Mouse (Mus musculus): ENCODE data around the gene Igf1.

The Igf1 gene

GRCm38 (mm10) chr10:87858013-87858806, at the start of gene Igf1:
Gene Igf1, plus strand, starts transcription at chr10:87858265.
- no peak for DNase-seq (ENCODE audit: low read depth, low spot score)

DNA sequence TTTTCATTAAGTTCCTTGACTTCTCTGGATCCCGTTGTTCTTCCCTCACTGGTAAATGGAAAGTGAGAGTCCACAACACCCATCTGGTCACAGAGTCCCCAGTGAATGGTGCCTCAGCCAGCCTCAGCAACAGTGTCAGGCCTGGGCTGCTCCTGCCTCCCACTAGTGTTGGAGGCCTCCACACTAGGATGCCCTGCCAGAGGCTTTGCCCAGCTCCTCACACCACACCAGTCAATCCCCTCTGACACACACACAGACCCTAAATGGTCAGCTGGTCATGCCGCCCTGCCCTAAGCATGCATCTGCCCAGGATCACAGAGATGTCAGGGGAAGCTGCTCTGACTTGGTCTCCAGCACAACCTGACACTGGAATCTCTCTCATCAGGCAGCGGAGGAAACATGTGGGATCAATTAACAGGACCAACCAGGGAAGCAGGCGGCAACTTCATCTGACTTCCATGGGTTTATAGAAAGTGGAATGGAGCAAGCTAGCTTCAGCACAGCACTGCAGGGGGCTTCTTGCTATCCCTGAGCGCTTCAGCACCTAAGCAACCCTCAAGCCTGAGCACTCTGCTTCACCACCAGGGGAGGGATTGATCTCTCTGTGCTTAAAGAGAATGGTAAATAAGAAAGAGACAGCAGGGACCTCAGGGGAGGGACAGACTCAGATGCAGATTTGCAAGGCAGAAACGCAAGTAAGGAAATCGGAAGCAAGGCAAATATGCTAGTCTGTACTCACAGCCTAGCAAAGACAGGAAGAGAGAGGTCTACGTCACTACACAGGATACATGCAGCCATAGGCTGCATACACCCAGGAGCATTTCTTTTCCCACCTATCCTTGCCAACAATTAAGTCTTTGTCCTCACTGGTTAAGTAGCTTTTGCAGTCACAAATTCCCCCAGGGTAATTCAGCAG, 45.6 kb upstream of the Igf1 start:
- DNase-seq (ENCODE audit: low read depth, low spot score): no peak

- DNase-seq (ENCODE audit: low read depth, low spot score): no peak
Observed at GRCm38 (mm10) chr10:87813073-87813590, 44.9 kb upstream of the Igf1 start.

DNA sequence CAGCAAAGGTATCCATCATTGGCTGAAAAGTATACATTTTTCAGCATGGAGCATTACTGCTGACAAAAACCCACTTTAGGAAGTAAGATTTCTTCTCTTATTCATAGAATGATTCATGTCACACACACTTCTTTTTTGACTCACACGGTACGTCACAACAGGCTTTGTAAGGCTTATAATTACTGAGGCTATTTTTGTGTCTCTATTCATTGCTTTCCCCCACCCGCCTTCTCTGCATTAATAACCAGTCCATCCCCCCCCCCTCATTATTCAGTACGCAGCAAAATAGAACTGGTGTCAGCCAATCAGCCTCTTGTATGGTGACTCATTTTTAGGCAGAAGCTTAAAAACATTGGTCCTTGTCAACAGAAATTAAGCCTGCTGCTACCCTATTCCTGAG, 41.2 kb upstream of the Igf1 start:
- DNase-seq (ENCODE audit: low read depth, low spot score): no peak

- DNase-seq (ENCODE audit: low read depth, low spot score): no peak
Observed at GRCm38 (mm10) chr10:87817786-87818185, 40.3 kb upstream of the Igf1 start.

GRCm38 (mm10) chr10:87821906-87822305, 36.2 kb upstream of the Igf1 start:
- DNase-seq (ENCODE audit: low read depth, low spot score): no peak

DNA sequence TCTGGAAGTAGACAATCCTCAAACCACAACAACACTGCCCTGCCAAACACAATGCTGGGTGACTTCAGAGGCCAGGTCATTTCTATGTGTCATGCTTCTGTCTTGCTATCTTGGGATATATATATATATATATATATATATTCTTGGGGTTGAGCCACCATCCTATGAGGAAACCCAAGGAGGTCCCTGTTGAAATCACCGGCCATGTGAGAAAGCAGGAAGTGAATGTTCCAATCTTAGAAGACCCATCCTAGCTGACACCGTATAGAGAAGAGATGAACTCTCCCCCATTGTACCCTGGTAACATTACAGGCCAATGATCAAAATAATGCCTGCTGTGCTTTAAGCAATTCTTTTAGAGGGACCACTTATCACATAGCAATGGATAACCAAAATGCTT, 28.1 kb upstream of the Igf1 start:
- DNase-seq (ENCODE audit: low read depth, low spot score): no peak

GRCm38 (mm10) chr10:87830639-87831038, 27.4 kb upstream of the Igf1 start:
- no peak for DNase-seq (ENCODE audit: low read depth, low spot score)

DNA sequence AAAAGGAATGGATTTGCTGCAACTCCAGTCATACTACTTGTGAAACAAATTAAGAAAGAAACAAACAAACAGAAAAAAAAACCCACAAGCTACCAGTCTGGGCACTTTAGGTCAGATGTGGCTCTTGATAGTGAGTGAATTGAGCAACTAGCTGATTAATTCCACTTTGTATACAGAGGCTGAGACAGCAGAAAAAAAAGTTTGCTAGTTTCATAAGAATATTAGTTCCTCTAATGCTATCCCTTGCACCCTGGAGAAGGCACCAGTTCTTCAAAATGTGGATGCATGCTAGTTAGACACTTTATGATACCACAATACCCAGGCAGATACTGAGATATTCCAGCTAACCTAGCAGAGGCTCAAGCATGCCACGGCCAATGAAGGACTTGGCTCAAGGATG, 26.0 kb upstream of the Igf1 start:
- DNase-seq (ENCODE audit: low read depth, low spot score): no peak

DNA sequence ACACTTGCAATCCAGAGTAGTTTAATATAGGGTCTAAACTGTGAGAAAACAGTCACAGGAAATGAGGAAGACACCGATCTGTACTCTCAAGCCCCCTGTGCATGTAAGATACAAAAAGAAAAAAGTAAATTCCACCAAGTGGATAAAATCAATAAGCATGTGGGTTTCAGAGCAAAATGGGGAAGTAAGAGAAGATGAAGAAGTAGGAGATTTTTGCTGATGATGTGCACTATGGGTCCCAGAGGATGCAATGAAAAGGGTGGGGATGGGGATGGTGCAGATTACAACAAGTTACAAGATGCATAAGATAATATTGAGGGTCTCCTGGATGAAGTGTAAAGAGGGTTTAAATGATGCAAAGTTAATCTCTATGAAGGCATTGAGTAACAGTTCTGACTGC, 18.6 kb upstream of the Igf1 start:
- DNase-seq (ENCODE audit: low read depth, low spot score): no peak

DNA sequence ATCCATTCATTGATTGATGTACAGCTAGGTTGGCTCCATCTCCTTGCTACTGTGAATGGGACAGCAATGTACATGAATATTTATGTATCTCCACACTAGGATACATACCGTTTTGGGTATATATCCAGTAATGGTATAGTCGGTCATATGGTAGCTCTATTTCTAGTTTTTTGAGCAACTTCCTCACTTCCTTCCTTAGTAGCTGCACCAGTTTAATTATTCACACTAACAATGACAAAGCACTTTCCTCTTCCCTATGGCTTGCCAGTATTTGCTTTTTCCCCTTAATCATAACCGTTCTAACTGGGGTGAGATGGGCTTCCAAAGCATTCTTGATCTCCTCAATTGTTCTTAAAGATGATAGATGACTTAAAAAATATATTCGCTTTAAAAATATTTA, 15.6 kb upstream of the Igf1 start:
- DNase-seq (ENCODE audit: low read depth, low spot score): no peak

GRCm38 (mm10) chr10:87844917-87845552, 13.0 kb upstream of the Igf1 start:
- DNase-seq (ENCODE audit: low read depth, low spot score): no peak

GRCm38 (mm10) chr10:87847882-87848281, 10.2 kb upstream of the Igf1 start:
- no peak for DNase-seq (ENCODE audit: low read depth, low spot score)

- DNase-seq (ENCODE audit: low read depth, low spot score): no peak
Observed at GRCm38 (mm10) chr10:87848419-87848818, 9.6 kb upstream of the Igf1 start.

DNA sequence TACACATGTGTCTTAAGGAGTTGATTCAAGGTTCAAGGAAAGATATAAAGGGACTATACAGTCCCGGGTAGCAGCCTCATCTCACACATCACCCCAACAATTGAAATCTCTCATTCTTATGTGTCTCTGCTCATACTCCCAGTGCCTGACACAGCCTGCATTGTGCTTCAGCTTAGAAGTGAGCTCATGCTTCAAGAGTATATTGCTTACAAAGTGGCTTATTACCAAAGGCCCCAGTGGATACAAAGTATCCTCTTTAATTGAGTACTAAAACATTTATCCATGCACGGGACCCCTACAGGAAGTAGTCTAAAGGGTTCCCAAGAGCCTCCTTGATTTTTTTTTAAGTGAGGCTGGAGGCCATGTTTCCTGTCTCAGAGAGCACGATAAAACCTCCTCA, 6.6 kb upstream of the Igf1 start:
- no peak for DNase-seq (ENCODE audit: low read depth, low spot score)

GRCm38 (mm10) chr10:87854408-87854807, 3.7 kb upstream of the Igf1 start:
- peak; percentile 5 for DNase-seq (ENCODE audit: low read depth, low spot score)

GRCm38 (mm10) chr10:87855423-87856122, 2.5 kb upstream of the Igf1 start:
- no peak for DNase-seq (ENCODE audit: low read depth, low spot score)

DNA sequence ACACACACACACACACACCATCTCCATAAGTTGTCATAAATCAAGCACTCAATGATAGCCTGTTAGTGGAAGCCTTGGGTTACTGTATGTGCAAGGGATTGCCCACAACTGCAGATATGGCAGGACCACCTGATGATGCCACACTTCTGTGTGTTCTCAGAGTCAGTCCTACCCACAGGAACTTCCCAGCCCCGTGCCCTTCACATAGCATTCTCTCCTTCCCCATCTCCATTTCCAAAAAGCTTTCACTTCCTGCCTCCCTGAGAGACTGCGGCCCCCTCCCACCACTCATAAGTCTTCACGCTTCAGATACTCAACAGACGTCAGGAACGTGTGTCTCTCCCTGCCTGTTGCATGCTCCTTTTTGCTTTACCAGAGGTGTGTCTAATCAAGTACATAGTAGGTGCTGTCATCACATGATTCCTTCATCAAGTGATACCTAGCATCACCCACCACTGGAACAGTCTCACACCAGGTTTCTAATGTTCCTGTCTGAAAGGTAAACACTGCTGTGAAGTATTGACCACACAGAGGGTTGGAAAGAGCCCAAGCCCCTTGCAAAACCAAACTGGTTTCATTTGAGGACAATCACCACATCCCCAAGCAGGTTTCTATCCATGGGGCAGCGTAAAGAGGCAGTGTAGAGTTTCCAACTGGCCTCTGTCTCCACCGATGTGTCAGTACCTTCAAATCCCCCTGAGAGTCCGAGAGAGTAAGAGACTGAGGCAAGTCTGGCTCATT, 680 bp upstream of the Igf1 start:
- DNase-seq (ENCODE audit: low read depth, low spot score): no peak

- no peak for DNase-seq (ENCODE audit: low read depth, low spot score)
Observed at GRCm38 (mm10) chr10:87858939-87859338, 874 bp downstream of the Igf1 start.

GRCm38 (mm10) chr10:87859453-87859852, 1.4 kb downstream of the Igf1 start:
- DNase-seq (ENCODE audit: low read depth, low spot score): no peak
